In the genomic region with DNA sequence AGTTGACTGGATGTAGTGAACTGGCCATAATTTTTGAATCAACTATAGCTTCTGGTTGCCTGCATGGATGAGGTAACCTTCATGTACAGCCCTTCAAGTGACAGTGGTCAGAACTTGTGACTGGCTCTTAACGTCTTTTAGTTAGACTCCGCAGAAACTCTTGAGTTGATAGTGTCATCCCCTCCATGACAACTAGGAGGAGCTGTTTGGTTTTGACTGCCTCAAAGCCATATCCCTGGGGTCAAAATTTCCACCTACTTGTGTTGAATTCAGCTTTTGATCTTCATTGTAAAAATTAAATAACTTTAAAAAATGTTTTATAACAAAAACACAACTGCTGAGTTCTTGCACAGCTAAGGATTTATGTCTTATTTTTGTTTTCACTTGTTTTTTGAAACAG, we compare ENCODE assay signal across 12 mouse cellular contexts. TPM values are rescaled to one million over a fixed set of nuclear protein-coding genes. Genes with fewer than 3 reads are reported as not detected.
A peak's percentile ranks its signal among the peaks of the same experiment; 100 is the strongest.
DNase-seq lines count a peak whose midpoint lies in the region; ATAC-seq and TF ChIP-seq lines count a peak whose summit lies in the region.
"Had no signal": no experiment of that assay in that cellular context is flagged by ENCODE, and none has a peak within 500 bp of the region (broad histone marks: within the 10 kb centered on the region; RNA-seq: fewer than 3 reads in every experiment).

No protein-coding gene starts in this region.

- H3K9me3 ChIP-seq in kidney, postnatal 0 days (replicated peaks; ENCODE audit: low read length), result no peaks in the 10 kb centered on the region
- H3K9me3 ChIP-seq in MEL (replicated peaks; ENCODE audit: insufficient read depth, low read length), result no peaks in the 10 kb centered on the region
- H3K9me3 ChIP-seq: liver, embryonic 15.5 days; midbrain, embryonic 15.5 days had no signal

- no peak overlapping the region for H3K4me2 ChIP-seq in kidney, postnatal 0 days (ENCODE audit: low read length)
- H3K4me2 ChIP-seq: liver, embryonic 15.5 days; midbrain, embryonic 15.5 days had no signal

- no peak overlapping the region for H3K9ac ChIP-seq in kidney, postnatal 0 days (ENCODE audit: low read depth, low read length)
- H3K9ac ChIP-seq in MEL (ENCODE audit: control insufficient read depth, low read depth, low read length, poor library complexity, severe bottlenecking), result no peak overlapping the region
- H3K9ac ChIP-seq: liver, embryonic 15.5 days; midbrain, embryonic 15.5 days had no signal

- no peaks in the 10 kb centered on the region for H3K36me3 ChIP-seq in kidney, postnatal 0 days (ENCODE audit: insufficient read depth, low read length)
- H3K36me3 ChIP-seq in MEL (ENCODE audit: control insufficient read depth in 1 of 2, insufficient read depth in 2 of 2, low read length in 2 of 2), result no peaks in the 10 kb centered on the region
- H3K36me3 ChIP-seq: liver, embryonic 15.5 days; midbrain, embryonic 15.5 days had no signal

- H3K27me3 ChIP-seq in kidney, postnatal 0 days (ENCODE audit: insufficient read depth, low read length), result no peaks in the 10 kb centered on the region
- no peaks in the 10 kb centered on the region for H3K27me3 ChIP-seq in MEL (ENCODE audit: control insufficient read depth in 1 of 2, insufficient read depth in 2 of 2, low read length in 2 of 2)
- H3K27me3 ChIP-seq: liver, embryonic 15.5 days; midbrain, embryonic 15.5 days had no signal

- no peak overlapping the region for H3K4me3 ChIP-seq in kidney, postnatal 0 days (replicated peaks; ENCODE audit: low read depth, low read length)
- H3K4me3 ChIP-seq in MEL (ENCODE audit: control insufficient read depth in 1 of 2, insufficient read depth in 1 of 2, low read depth in 2 of 2, low read length in 2 of 2), result no peak overlapping the region
- H3K4me3 ChIP-seq: liver, embryonic 15.5 days; midbrain, embryonic 15.5 days had no signal

- peak; percentile 29 for DNase-seq in adrenal gland, postnatal 10 days
- DNase-seq in adrenal gland, postnatal 25 days, result no peak
- peak; percentile 22 for DNase-seq in kidney, postnatal 0 days (ENCODE audit: low spot score)
- DNase-seq in kidney, postnatal 14 days, result no peak
- peak; percentile 4 for DNase-seq in MEL (ENCODE audit: low read depth, low spot score)
- DNase-seq in lung, postnatal 10 days, result peak; percentile 35
- no peak for DNase-seq in kidney, adult 11 months
- DNase-seq: cerebellum, postnatal 36 days; heart, postnatal 36 days had no signal

- TF ChIP-seq EP300 in MEL (IDR thresholded peaks at IDR 0.05; ENCODE audit: low read depth in 1 of 2, low read length in 2 of 2), result no peak

- no peak for ATAC-seq in kidney, postnatal 0 days (replicated peaks; ENCODE audit: low FRiP score, low read depth)
- no peak for ATAC-seq in activated CD4-positive, CD25-positive, alpha-beta regulatory T cell, adult 4 months
- ATAC-seq: midbrain, embryonic 15.5 days had no signal

- no peak for TF ChIP-seq RAD21 in MEL (IDR thresholded peaks at IDR 0.05; ENCODE audit: low read depth, low read length)

- peak; percentile 51 for TF ChIP-seq CTCF in kidney, postnatal 0 days (IDR thresholded peaks at IDR 0.05; ENCODE audit: low read depth)
- TF ChIP-seq CTCF in MEL (IDR thresholded peaks at IDR 0.05 in 2 of 3, conservative IDR thresholded peaks at IDR 0.05 in 1 of 3; ENCODE audit: control insufficient read depth in 1 of 3, insufficient read depth in 1 of 3, low read depth in 2 of 3, low read length in 3 of 3, poor library complexity in 1 of 3, severe bottlenecking in 1 of 3), result no peak; a peak in 1 of 6 replicates

- 74% methylated on average over 2 of the region's 2 CpGs for WGBS in kidney, postnatal 0 days

- H3K4me1 ChIP-seq in kidney, postnatal 0 days (replicated peaks; ENCODE audit: insufficient read depth, low read length), result no peaks in the 10 kb centered on the region
- no peaks in the 10 kb centered on the region for H3K4me1 ChIP-seq in MEL (ENCODE audit: control insufficient read depth in 1 of 2, insufficient read depth in 2 of 2, low read length in 2 of 2)
- H3K4me1 ChIP-seq: liver, embryonic 15.5 days had no signal

- TF ChIP-seq POLR2A in MEL (IDR thresholded peaks at IDR 0.05; ENCODE audit: control insufficient read depth in 1 of 2, insufficient read depth in 1 of 2, low read depth in 1 of 2, low read length in 2 of 2, poor library complexity in 1 of 2), result no peak

- H3K79me2 ChIP-seq in MEL (ENCODE audit: control insufficient read depth, insufficient read depth, low read length, poor library complexity), result no peaks in the 10 kb centered on the region

- no peak overlapping the region for H3K27ac ChIP-seq in kidney, postnatal 0 days
- H3K27ac ChIP-seq in MEL (ENCODE audit: control insufficient read depth, low read depth, low read length), result no peak overlapping the region
- H3K27ac ChIP-seq: liver, embryonic 15.5 days; midbrain, embryonic 15.5 days had no signal

TF ChIP-seq in MEL, 35 proteins besides CTCF, POLR2A, EP300 and RAD21:
- no peak for TF ChIP-seq CHD1 (IDR thresholded peaks at IDR 0.05; ENCODE audit: low read depth, low read length)
- TF ChIP-seq MYB (IDR thresholded peaks at IDR 0.05; ENCODE audit: low read depth, low read length), result no peak
- TF ChIP-seq TBP (IDR thresholded peaks at IDR 0.05; ENCODE audit: low read depth, low read length), result no peak
- TF ChIP-seq USF1 (IDR thresholded peaks at IDR 0.05; ENCODE audit: low read depth, low read length), result no peak
- no peak for TF ChIP-seq RCOR1 (IDR thresholded peaks at IDR 0.05; ENCODE audit: low read depth, low read length)
- TF ChIP-seq JUND (IDR thresholded peaks at IDR 0.05; ENCODE audit: low read depth, low read length), result no peak
- no peak for TF ChIP-seq MAFK (IDR thresholded peaks at IDR 0.05; ENCODE audit: borderline replicate concordance, low read depth, low read length)
- no peak for TF ChIP-seq E2F4 (IDR thresholded peaks at IDR 0.05; ENCODE audit: borderline replicate concordance, low read depth, low read length)
- TF ChIP-seq GABPA (IDR thresholded peaks at IDR 0.05; ENCODE audit: low read depth, low read length), result no peak
- TF ChIP-seq UBTF (IDR thresholded peaks at IDR 0.05; ENCODE audit: borderline replicate concordance, insufficient read depth, low read depth, low read length), result no peak
- TF ChIP-seq BHLHE40 (IDR thresholded peaks at IDR 0.05; ENCODE audit: borderline replicate concordance, low read depth, low read length), result no peak
- TF ChIP-seq ZKSCAN1 (IDR thresholded peaks at IDR 0.05; ENCODE audit: low read depth, low read length), result no peak
- no peak for TF ChIP-seq ETS1 (IDR thresholded peaks at IDR 0.05; ENCODE audit: low read depth, low read length)
- TF ChIP-seq NELFE (IDR thresholded peaks at IDR 0.05; ENCODE audit: low read depth, low read length), result no peak
- no peak for TF ChIP-seq ZNF384 (IDR thresholded peaks at IDR 0.05; ENCODE audit: low read depth, low read length)
- TF ChIP-seq KAT2A (conservative IDR thresholded peaks at IDR 0.05; ENCODE audit: low read depth, low read length), result no peak
- TF ChIP-seq GATA1 (IDR thresholded peaks at IDR 0.05; ENCODE audit: low read depth, low read length), result no peak
- TF ChIP-seq NRF1 (IDR thresholded peaks at IDR 0.05; ENCODE audit: insufficient read depth, low read depth, low read length, poor library complexity, severe bottlenecking), result no peak
- no peak for TF ChIP-seq MAX (IDR thresholded peaks at IDR 0.05; ENCODE audit: low read length)

RNA-seq across cellular contexts. Expression of gene Fn1, which starts 22.4 kb away (rescaled TPM):
- total RNA-seq in adrenal gland, postnatal 10 days (2021), result 100 to 1,000 TPM; 329 to 502 TPM
- total RNA-seq in adrenal gland, postnatal 25 days (2021), result 26.8 and 42.6 TPM in 2 replicates
- 89.5 and 101 TPM in 2 replicates for polyA plus RNA-seq in kidney, postnatal 0 days (2015; fragmentation: Nextera tagmentation; extraction: Ambion mirVana)
- total RNA-seq in MEL (2012; rRNA removed), result not detected in 2 replicates
- under 1 TPM in 1 of 2 experiments, not detected in 1; 0.56 TPM for polyA plus RNA-seq in MEL (2012; ENCODE audit: insufficient read depth in 1 of 2, insufficient read length in 2 of 2, low read depth in 1 of 2, low replicate concordance in 2 of 2, missing spikeins in 1 of 2)
- under 1 TPM in 1 of 2 experiments, not detected in 1; 0.44 TPM for polyA plus RNA-seq in activated CD4-positive, CD25-positive, alpha-beta regulatory T cell, adult 4 months (2017; shearing (Covaris generic))

Comparison
In these comparisons a context has a peak if more than half of its experiments do, and no peak if none do; other contexts are left out.
1. DNase-seq: peak in adrenal gland, postnatal 10 days (single experiment), kidney, postnatal 0 days (single experiment), MEL (single experiment) and lung, postnatal 10 days (single experiment); none in adrenal gland, postnatal 25 days (single experiment), kidney, postnatal 14 days (single experiment) and kidney, adult 11 months (single experiment).
2. RNA of gene Fn1, which starts 22.4 kb away (total RNA-seq): 329 to 502 TPM in adrenal gland, postnatal 10 days and 26.8 to 42.6 TPM in adrenal gland, postnatal 25 days; not detected in MEL; every median in the first group is over 10 times any median in the second.